Mouse (Mus musculus) kidney, embryonic 14.5 days (tissue): Measurements from ENCODE around the gene Rbm48. TPM values are rescaled to one million over a fixed set of nuclear protein-coding genes. Genes with fewer than 3 reads are reported as not detected.

Experiments
- ATAC-seq: fragments of 200-750 bp; cut with Nextera tagmentation; 2 replicates; pipeline ENCODE4 v1.8.0; 2017; ENCODE audit warnings: moderate number of reproducible peaks, mild to moderate bottlenecking, moderate TSS enrichment, moderate library complexity; ENCODE audit not compliant: low FRiP score, low TSS enrichment
- H3K27ac ChIP-seq: fragments of 300-500 bp; sonication (generic); 2 replicates; pipeline ENCODE4 v1.5.1; 2014; ENCODE audit warnings: low read depth, mild to moderate bottlenecking, low read length, moderate library complexity, mixed read lengths
- H3K27me3 ChIP-seq: fragments of 300-500 bp; sonication (generic); 2 replicates; pipeline ENCODE4 v1.6.1; 2014; ENCODE audit warnings: mild to moderate bottlenecking, low read length; ENCODE audit not compliant: control insufficient read depth, insufficient read depth
- H3K36me3 ChIP-seq: fragments of 300-500 bp; sonication (generic); 2 replicates; pipeline ENCODE4 v1.6.1; 2014; ENCODE audit warnings: low read length, mixed read lengths; ENCODE audit not compliant: control insufficient read depth, insufficient read depth
- H3K4me1 ChIP-seq: fragments of 300-500 bp; sonication (generic); 2 replicates; pipeline ENCODE4 v1.6.1; 2014; ENCODE audit warnings: low read length, mixed read lengths; ENCODE audit not compliant: control insufficient read depth, insufficient read depth
- H3K4me2 ChIP-seq: fragments of 300-500 bp; sonication (generic); replicated peaks from 2 replicates; pipeline ENCODE4 v1.6.1; 2014; ENCODE audit warnings: low read depth, mild to moderate bottlenecking, low read length
- H3K4me3 ChIP-seq: fragments of 300-500 bp; sonication (generic); 2 replicates; pipeline ENCODE4 v1.5.1; 2014; ENCODE audit warnings: mild to moderate bottlenecking, low read length
- H3K9ac ChIP-seq: fragments of 300-500 bp; sonication (generic); 2 replicates; pipeline ENCODE4 v1.6.1; 2014; ENCODE audit warnings: low read depth, mild to moderate bottlenecking, low read length, moderate library complexity
- H3K9me3 ChIP-seq: fragments of 300-500 bp; sonication (generic); 2 replicates; pipeline ENCODE4 v1.6.1; 2016; ENCODE audit warnings: low read length; ENCODE audit not compliant: control insufficient read depth
- WGBS: fragments of 180-500 bp; shearing (Covaris S2); extraction: QIAGEN DNeasy Blood & Tissue Kit; methylation state at CpG from one replicate; pipeline ENCODE4 v1.1.7; 2014; 5-methylcytosine and 5-hydroxymethylcytosine counted together
- polyA plus RNA-seq: library from polyadenylated mRNA; unstranded; fragments of >200 nt; fragmentation: Nextera tagmentation; extraction: Ambion mirVana; gene quantifications from 2 replicates; pipeline ENCODE4 v1.2.1, GENCODE M21; 2014

Gene Rbm48
- polyA plus RNA-seq, 1 experiment from 2014 or later = 14.9 TPM

DNA sequence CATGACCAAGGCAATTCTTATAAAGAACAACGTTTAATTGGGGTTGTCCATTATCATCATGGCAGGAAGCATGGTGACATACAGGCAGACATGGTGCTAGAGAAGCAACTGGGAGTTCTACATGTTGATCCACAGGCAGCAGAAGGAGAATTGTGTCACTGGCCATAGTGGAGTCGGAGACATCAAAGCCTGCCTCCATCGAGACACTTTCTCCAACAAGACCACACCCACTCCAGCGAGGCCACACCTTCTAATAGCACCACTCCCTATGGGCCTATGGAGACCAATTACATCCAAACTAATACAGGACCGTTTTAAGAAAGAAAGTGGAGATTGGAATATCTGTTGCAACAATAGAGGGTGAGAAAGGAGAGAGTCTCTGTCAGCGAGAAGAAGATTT, 54.5 kb downstream of the Rbm48 start:
- Histone ChIP-seq H3K4me2 (no peak overlapping the region), H3K27ac (no peak overlapping the region), H3K27me3 (no peaks in the 10 kb centered on the region), H3K9ac (no peak overlapping the region), H3K4me3 (no peak overlapping the region), H3K36me3 (no peaks in the 10 kb centered on the region; the same call in 1 of the 2 replicates), H3K4me1 (peaks cover 12% of the 10 kb centered on the region; the same call in 1 of the 2 replicates), H3K9me3 (no peaks in the 10 kb centered on the region)
- ATAC-seq = no peak
- 78% methylated on average over 6 of the region's 6 CpGs for WGBS

DNA sequence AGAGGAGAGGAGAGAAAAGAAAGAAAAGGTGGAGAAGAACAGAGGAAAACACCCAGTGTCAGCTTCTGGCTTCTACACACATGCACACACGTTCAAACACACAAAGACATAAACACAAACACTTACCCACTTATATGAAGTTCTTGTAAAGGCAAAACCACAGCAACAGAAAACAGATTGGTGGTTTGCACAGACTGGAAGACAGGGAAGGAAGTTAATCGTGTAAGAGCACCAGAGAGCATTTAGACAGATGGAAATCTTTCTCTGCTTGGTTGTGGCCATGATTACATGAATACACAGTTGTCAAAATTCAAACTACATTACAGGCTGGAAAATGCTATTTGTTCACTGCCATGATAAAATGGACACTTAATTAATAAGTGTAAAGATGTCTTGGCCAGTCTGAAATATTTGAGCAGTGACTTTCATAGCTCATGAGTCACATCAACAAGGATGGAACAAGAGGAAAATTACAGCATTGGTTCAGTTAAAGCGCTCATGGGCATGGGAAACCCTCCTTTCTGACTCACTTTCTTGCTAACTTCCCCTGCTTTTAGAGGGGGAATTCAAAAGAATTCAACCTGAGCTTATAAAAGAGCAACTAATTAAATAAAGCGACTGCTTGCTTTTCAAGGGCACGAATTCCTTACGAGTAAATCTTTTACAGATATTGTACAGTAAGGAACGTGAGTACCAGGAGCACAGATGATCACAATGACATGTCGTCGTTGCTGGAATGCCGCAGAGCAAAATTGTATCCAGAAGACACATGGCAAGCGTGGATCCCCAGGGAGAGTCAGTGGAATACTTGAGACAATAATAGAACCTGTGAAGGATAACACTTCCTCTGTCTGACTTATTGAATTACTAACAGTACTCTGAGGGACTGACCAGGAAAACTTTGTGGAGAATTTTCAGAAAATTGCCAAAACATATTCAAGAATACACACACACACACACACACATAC, 57.6 kb downstream of the Rbm48 start:
- Histone ChIP-seq H3K36me3 (no peaks in the 10 kb centered on the region), H3K9me3 (no peaks in the 10 kb centered on the region), H3K27me3 (no peaks in the 10 kb centered on the region), H3K4me2 (no peak overlapping the region), H3K9ac (no peak overlapping the region), H3K27ac (no peak overlapping the region), H3K4me1 (no peaks in the 10 kb centered on the region), H3K4me3 (no peak overlapping the region)
- ATAC-seq = no peak
- 63% methylated on average over 11 of the region's 11 CpGs for WGBS

DNA sequence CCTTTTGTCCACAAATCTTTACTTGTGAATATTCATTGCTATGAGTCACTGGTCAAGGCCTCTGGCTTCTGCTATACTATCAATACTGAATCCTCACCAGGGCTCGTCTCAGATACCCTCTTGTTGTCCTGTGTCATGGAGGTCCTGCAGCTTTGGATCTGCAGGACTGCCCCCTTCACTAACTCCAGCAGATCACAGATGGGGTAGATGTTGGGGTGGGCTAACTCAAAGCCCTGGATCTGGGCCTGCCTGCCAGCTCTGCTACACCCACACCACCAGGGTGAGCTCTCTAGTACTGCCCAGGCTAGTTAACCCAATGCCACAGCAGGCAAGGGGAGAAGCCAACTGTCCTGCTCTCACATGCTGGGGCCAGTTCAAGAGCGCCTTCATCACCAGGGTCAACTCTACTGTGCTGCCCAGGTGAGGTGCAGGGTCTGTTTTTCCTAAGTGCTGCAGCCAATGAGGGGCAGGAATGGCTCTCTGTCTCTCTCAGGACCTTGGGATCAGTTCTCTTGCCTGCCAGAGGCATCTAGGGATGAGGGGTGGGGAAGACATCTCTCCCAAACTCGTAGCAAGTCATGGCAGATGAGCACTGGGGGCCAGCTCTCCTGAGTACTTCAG, 59.7 kb downstream of the Rbm48 start:
- no peak overlapping the region for H3K4me2 ChIP-seq
- no peak for ATAC-seq
- no peaks in the 10 kb centered on the region for H3K9me3 ChIP-seq
- WGBS = 73% methylated on average over 3 of the region's 3 CpGs
- no peaks in the 10 kb centered on the region for H3K36me3 ChIP-seq
- H3K27me3 ChIP-seq = no peaks in the 10 kb centered on the region
- H3K4me1 ChIP-seq = no peaks in the 10 kb centered on the region
- no peak overlapping the region for H3K9ac ChIP-seq
- no peak overlapping the region for H3K27ac ChIP-seq
- H3K4me3 ChIP-seq = no peak overlapping the region

Other genes with a start within 250 kb of the Rbm48 start
- gene Fam133b, start 52.8 kb downstream of the Rbm48 start, polyA plus RNA-seq = 38.9 and 42.6 TPM in 2 replicates
- 2.8 and 4.1 TPM in 2 replicates for gene 1700109H08Rik, start 25.0 kb downstream of the Rbm48 start, polyA plus RNA-seq
- 14.3 and 18.3 TPM in 2 replicates for gene Pex1, start 519 bp downstream of the Rbm48 start, polyA plus RNA-seq
- gene Tmbim7, start 54.6 kb upstream of the Rbm48 start, polyA plus RNA-seq = not detected in 2 replicates
- 81.2 and 82.7 TPM in 2 replicates for gene Gatad1, start 60.6 kb upstream of the Rbm48 start, polyA plus RNA-seq
- gene Ankib1, start 206.3 kb upstream of the Rbm48 start, polyA plus RNA-seq = 8.8 and 15.6 TPM in 2 replicates
- 39.6 and 50.3 TPM in 2 replicates for gene Krit1, start 206.6 kb upstream of the Rbm48 start, polyA plus RNA-seq
- gene Lrrd1, start 248.6 kb upstream of the Rbm48 start, polyA plus RNA-seq = 0.11 TPM in 1 of 2 replicates, not detected in the other